Mouse (Mus musculus) limb, embryonic 11.5 days (tissue): ENCODE measurements around the gene Sertad1. TPM values are rescaled to one million over a fixed set of nuclear protein-coding genes. Genes with fewer than 3 reads are reported as not detected.

Source experiments
- ATAC-seq: fragments of 200-750 bp; cut with Nextera tagmentation; 2 replicates; pipeline ENCODE4 v1.8.0; 2017; ENCODE audit warnings: low read depth; ENCODE audit not compliant: insufficient number of reproducible peaks, low FRiP score, low TSS enrichment
- DNase-seq: peaks from one replicate; pipeline ENCODE4 v3.0.0-alpha.2; 2015; ENCODE audit warnings: low spot score
- H3K27ac ChIP-seq: fragments of 300-500 bp; sonication (generic); replicated peaks from 2 replicates; pipeline ENCODE4 v1.5.1; 2014; ENCODE audit warnings: low read depth, mild to moderate bottlenecking, low read length
- H3K27me3 ChIP-seq: fragments of 300-500 bp; sonication (generic); 2 replicates; pipeline ENCODE4 v1.6.1; 2014; ENCODE audit warnings: mild to moderate bottlenecking, low read length, mixed read lengths; ENCODE audit not compliant: control insufficient read depth, insufficient read depth
- H3K36me3 ChIP-seq: fragments of 300-500 bp; sonication (generic); 2 replicates; pipeline ENCODE4 v1.6.1; 2014; ENCODE audit warnings: mild to moderate bottlenecking, low read length, moderate library complexity, mixed read lengths; ENCODE audit not compliant: control insufficient read depth, insufficient read depth
- H3K4me1 ChIP-seq: fragments of 300-500 bp; sonication (generic); 2 replicates; pipeline ENCODE4 v1.6.1; 2014; ENCODE audit warnings: low read length, mixed read lengths; ENCODE audit not compliant: control insufficient read depth, insufficient read depth
- H3K4me2 ChIP-seq: fragments of 300-500 bp; sonication (generic); 2 replicates; pipeline ENCODE4 v1.6.1; 2014; ENCODE audit warnings: low read depth, mild to moderate bottlenecking, moderate library complexity; ENCODE audit not compliant: severe bottlenecking
- H3K4me3 ChIP-seq: fragments of 300-500 bp; sonication (generic); 2 replicates; pipeline ENCODE4 v1.5.1; 2014; ENCODE audit warnings: low read depth, low read length
- H3K9ac ChIP-seq: fragments of 300-500 bp; sonication (generic); 2 replicates; pipeline ENCODE4 v1.6.1; 2014; ENCODE audit warnings: mild to moderate bottlenecking, low read length
- H3K9me3 ChIP-seq: fragments of 300-500 bp; sonication (generic); 2 replicates; pipeline ENCODE4 v1.6.1; 2016; ENCODE audit warnings: low read length; ENCODE audit not compliant: control insufficient read depth
- WGBS: fragments of 180-500 bp; shearing (Covaris S2); extraction: QIAGEN DNeasy Blood & Tissue Kit; methylation state at CpG from one replicate; pipeline ENCODE4 v1.1.7; 2014; 5-methylcytosine and 5-hydroxymethylcytosine counted together
- polyA plus RNA-seq: library from polyadenylated mRNA; unstranded; fragments of >200 nt; fragmentation: Nextera tagmentation; extraction: Ambion mirVana; gene quantifications from 2 replicates; pipeline ENCODE4 v1.2.1, GENCODE M21; 2014

The Sertad1 gene
- polyA plus RNA-seq, 1 experiment from 2014 or later: 29.0 TPM

DNA sequence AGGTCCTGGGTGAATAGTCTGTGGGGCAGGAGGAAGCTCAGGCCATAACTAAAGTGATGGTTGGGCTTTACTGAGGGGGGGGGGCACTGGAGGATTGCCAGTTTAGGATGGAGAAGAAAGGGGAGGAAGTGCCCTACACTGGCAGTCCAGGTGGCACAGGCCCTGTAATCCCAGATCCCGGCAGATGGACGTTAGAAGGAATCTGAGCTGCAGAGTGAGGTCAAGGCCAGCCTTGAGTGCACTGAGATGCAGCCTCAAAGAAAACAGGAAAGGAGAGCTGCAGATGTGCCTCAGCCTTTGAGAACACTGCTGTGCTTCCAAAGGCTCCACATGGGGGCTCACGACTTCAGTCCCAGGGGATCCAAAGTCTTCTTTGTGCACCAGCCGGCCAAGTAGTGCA lies 19.1 kb upstream of the Sertad1 start:
- Histone ChIP-seq H3K36me3 (no peaks in the 10 kb centered on the region), H3K27me3 (no peaks in the 10 kb centered on the region), H3K27ac (no peak overlapping the region), H3K9me3 (no peaks in the 10 kb centered on the region), H3K4me2 (no peak overlapping the region), H3K9ac (no peak overlapping the region), H3K4me1 (no peaks in the 10 kb centered on the region), H3K4me3 (no peak overlapping the region)
- DNase-seq (no peak), ATAC-seq (no peak)
- WGBS: 52% methylated on average over 4 of the region's 4 CpGs

GRCm38 (mm10) chr7:27471390-27472120 lies 15.2 kb upstream of the Sertad1 start:
- no peak overlapping the region for H3K9ac ChIP-seq
- H3K4me2 ChIP-seq: no peak overlapping the region
- no peak for ATAC-seq
- no peak overlapping the region for H3K27ac ChIP-seq
- H3K4me3 ChIP-seq: no peak overlapping the region
- H3K27me3 ChIP-seq: no peaks in the 10 kb centered on the region
- H3K9me3 ChIP-seq: no peaks in the 10 kb centered on the region
- DNase-seq: no peak
- peaks cover 1% of the 10 kb centered on the region; the same call in 1 of the 2 replicates for H3K36me3 ChIP-seq
- H3K4me1 ChIP-seq: no peaks in the 10 kb centered on the region
- WGBS: 88% methylated on average over 11 of the region's 11 CpGs

DNA sequence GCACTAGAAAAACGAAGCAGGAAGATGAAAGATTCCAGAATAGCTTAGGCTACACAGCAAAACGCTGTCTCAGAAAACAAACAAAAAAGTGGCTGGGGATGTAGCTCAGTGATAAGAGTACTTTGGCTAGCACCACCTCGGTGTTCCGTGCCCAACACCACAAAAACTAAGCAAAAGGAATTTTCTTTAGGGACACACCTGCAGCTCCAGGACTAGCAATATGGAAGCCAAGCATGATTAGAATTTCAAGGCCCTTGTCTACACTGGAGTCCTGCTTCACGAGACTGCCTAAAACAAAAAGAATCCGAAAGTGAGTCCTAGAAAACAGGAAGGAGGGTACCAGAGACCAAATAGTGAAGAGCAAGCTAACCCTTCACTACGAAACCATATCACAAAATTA lies 14.1 kb upstream of the Sertad1 start:
- Histone ChIP-seq H3K27me3 (no peaks in the 10 kb centered on the region), H3K4me3 (peak overlapping the region; percentile 58; the same call in 1 of the 2 replicates), H3K9me3 (no peaks in the 10 kb centered on the region), H3K4me2 (peak overlapping the region; percentile 63; the same call in 1 of the 2 replicates), H3K36me3 (peaks cover 2% of the 10 kb centered on the region; the same call in 1 of the 2 replicates), H3K27ac (no peak overlapping the region), H3K4me1 (no peaks in the 10 kb centered on the region), H3K9ac (no peak overlapping the region)
- 56% methylated on average over 7 of the region's 7 CpGs for WGBS
- no peak for ATAC-seq
- no peak for DNase-seq

DNA sequence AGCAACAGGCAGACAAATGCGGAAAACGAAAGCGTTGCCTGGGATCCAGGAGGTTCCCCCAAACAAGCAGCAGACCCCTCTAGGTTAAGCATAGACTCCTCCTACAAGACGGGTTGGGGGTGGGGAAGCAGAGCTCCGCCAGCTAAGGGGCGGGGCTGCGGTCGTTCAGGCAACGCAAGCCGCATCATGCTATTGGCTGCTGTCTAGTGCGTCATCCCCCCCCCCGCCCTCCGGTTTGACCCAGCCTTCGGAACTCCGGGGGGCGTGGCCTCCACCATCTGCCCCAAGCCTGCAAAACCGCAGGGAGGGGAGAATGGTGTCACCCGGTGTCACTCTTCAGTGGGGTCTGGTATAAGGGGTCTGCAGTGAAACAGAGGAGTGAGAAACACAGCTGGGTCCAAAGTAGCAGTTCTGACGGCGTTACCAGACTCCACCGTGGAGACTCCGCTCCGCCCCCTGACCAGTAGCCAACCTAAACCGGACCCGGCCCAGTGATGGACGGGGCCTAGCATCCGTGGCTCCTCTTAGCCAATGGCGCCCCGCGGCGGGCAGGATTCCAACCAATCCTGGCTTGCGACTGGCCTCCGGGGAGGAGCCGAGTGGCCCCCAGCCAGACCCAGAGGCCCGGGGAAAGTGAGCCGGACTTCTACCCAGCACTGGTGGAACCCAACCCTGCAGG lies 13.4 kb upstream of the Sertad1 start, which contains the start of gene Sertad3:
Sertad3 (plus strand) TSS at position 613 of the 679 bp plus-strand sequence.
- Histone ChIP-seq H3K27ac (peak within 1 kb of the TSS; percentile 72), H3K36me3 (peaks cover 2% of the 10 kb centered on the region; the same call in 1 of the 2 replicates), H3K4me2 (peak within 1 kb of the TSS; percentile 63), H3K4me3 (peak within 1 kb of the TSS; percentile 58), H3K27me3 (no peaks in the 10 kb centered on the region), H3K9ac (peak within 1 kb of the TSS; percentile 44), H3K9me3 (no peaks in the 10 kb centered on the region), H3K4me1 (no peaks in the 10 kb centered on the region)
- ATAC-seq (peak; percentile 94), DNase-seq (peak; percentile 98)
- WGBS: under 1% methylated on average over 36 of the region's 36 CpGs

- no peaks in the 10 kb centered on the region for H3K4me1 ChIP-seq
- H3K27ac ChIP-seq: peak overlapping the region; percentile 72
- H3K4me2 ChIP-seq: peak overlapping the region; percentile 63
- peak overlapping the region; percentile 58 for H3K4me3 ChIP-seq
- H3K36me3 ChIP-seq: peaks cover 2% of the 10 kb centered on the region; the same call in 1 of the 2 replicates
- ATAC-seq (no peak), DNase-seq (no peak)
- H3K27me3 ChIP-seq: no peaks in the 10 kb centered on the region
- no peaks in the 10 kb centered on the region for H3K9me3 ChIP-seq
- H3K9ac ChIP-seq: peak overlapping the region; percentile 44
- WGBS: under 1% methylated on average over 34 of the region's 34 CpGs
Measured at GRCm38 (mm10) chr7:27473835-27474489, 12.7 kb upstream of the Sertad1 start.

GRCm38 (mm10) chr7:27474490-27474954 lies 12.2 kb upstream of the Sertad1 start:
- peak overlapping the region; percentile 72; the same call in 1 of the 2 replicates for H3K27ac ChIP-seq
- peak; percentile 98 for DNase-seq
- H3K9ac ChIP-seq: peak overlapping the region; percentile 44
- peak; percentile 87 for ATAC-seq
- no peaks in the 10 kb centered on the region for H3K27me3 ChIP-seq
- 1% methylated on average over 23 of the region's 23 CpGs for WGBS
- H3K4me2 ChIP-seq: peak overlapping the region; percentile 63
- peaks cover 2% of the 10 kb centered on the region; the same call in 1 of the 2 replicates for H3K36me3 ChIP-seq
- no peaks in the 10 kb centered on the region for H3K4me1 ChIP-seq
- H3K4me3 ChIP-seq: peak overlapping the region; percentile 58
- no peaks in the 10 kb centered on the region for H3K9me3 ChIP-seq

DNA sequence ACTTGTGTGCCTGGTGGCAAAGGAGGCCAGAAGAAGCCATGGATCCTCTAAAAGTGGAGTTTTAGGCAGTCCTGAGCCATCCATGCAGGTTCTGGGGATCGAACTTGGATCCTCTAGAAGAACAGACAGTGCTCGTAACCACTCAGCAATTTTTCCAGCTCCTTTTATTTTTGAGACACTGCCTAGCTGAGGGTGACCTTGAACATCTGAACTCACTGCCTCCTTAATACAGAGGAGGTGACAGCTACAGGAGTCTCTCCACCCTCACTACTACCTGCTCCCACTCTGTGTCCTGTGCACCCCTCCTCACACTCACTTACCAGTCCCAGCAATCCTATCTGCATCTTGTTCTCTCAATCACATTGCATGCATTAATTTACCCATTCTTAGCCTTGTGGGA lies 11.1 kb upstream of the Sertad1 start:
- no peak overlapping the region for H3K27ac ChIP-seq

DNA sequence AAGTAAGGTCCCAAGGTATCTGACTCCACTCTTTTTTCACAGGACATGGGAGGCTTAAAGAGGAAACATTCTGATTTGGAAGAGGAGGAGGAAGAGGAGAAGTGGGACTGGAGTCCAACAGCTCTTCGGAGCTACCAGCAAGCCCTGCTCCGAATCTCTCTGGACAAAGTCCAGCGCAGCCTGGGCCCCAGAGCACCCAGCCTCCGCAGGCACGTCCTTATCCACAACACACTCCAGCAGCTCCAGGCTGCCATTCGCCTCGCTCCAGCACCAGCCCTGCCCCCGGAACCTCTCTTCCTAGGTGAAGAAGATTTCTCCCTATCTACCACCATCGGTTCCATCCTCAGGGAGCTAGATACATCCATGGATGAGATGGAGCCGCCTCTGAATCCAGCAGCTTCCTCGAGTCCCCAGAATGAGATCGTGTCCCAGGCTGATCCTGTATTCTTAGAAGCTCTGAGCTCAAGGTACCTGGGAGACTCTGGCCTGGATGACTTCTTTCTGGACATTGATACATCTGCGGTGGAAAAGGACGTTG lies 10.5 kb upstream of the Sertad1 start:
- 0 out of 2 replicates have a peak, but pooled peaks cover 3% of the 10 kb centered on the region for H3K4me1 ChIP-seq
- no peak overlapping the region for H3K4me3 ChIP-seq
- no peaks in the 10 kb centered on the region for H3K9me3 ChIP-seq
- no peak overlapping the region for H3K4me2 ChIP-seq
- ATAC-seq: no peak
- peaks cover 2% of the 10 kb centered on the region; the same call in 1 of the 2 replicates for H3K36me3 ChIP-seq
- DNase-seq: no peak
- no peak overlapping the region for H3K9ac ChIP-seq
- no peak overlapping the region for H3K27ac ChIP-seq
- no peaks in the 10 kb centered on the region for H3K27me3 ChIP-seq
- WGBS: 93% methylated on average over 14 of the region's 14 CpGs

More for the DNA sequence above, 11.1 kb upstream of the Sertad1 start:
- no peak overlapping the region for H3K9ac ChIP-seq
- WGBS: 95% methylated on average over 2 of the region's 2 CpGs
- DNase-seq (no peak), ATAC-seq (no peak)
- no peaks in the 10 kb centered on the region for H3K27me3 ChIP-seq
- H3K36me3 ChIP-seq: peaks cover 2% of the 10 kb centered on the region; the same call in 1 of the 2 replicates
- H3K4me2 ChIP-seq: no peak overlapping the region
- no peak overlapping the region for H3K4me3 ChIP-seq
- no peaks in the 10 kb centered on the region for H3K4me1 ChIP-seq
- H3K9me3 ChIP-seq: no peaks in the 10 kb centered on the region
